11 mouse cellular contexts compared by ENCODE assay signal in genomic region chr6:28428290-28428689, GRCm38 (mm10). TPM values are rescaled to one million over a fixed set of nuclear protein-coding genes. Genes with fewer than 3 reads are reported as not detected.
DNase-seq lines count a peak whose midpoint lies in the region; ATAC-seq and TF ChIP-seq lines count a peak whose summit lies in the region.
"Had no signal": no experiment of that assay in that cellular context is flagged by ENCODE, and none has a peak within 500 bp of the region (broad histone marks: within the 10 kb centered on the region; RNA-seq: fewer than 3 reads in every experiment).

Gene Gcc1, minus strand, starts transcription at chr6:28428390.

- DNase-seq in heart, postnatal 4 days, result no peak
- no peak for DNase-seq in midbrain, postnatal 0 days (ENCODE audit: low spot score)
- DNase-seq in urinary bladder, postnatal 36 days (ENCODE audit: low spot score in 2 of 2), result no peak
- no peak for DNase-seq in lung, postnatal 4 days
- DNase-seq: B cell, adult 2 months; kidney, adult 9 months had no signal

- H3K4me1 ChIP-seq in heart, embryonic 12.5 days (replicated peaks), result peaks cover 15% of the 10 kb centered on the region
- H3K4me1 ChIP-seq in midbrain, embryonic 12.5 days, result peaks cover 17% of the 10 kb centered on the region
- peaks cover 9% of the 10 kb centered on the region; the same call in 1 of the 2 replicates for H3K4me1 ChIP-seq in midbrain, postnatal 0 days (ENCODE audit: insufficient read depth, low read length)
- H3K4me1 ChIP-seq in hindbrain, embryonic 15.5 days (replicated peaks), result peaks cover 22% of the 10 kb centered on the region

- H3K36me3 ChIP-seq in heart, embryonic 12.5 days, result peaks cover 25% of the 10 kb centered on the region
- peaks cover 17% of the 10 kb centered on the region for H3K36me3 ChIP-seq in midbrain, embryonic 12.5 days
- H3K36me3 ChIP-seq in midbrain, postnatal 0 days (ENCODE audit: insufficient read depth, low read length), result peaks cover 13% of the 10 kb centered on the region
- H3K36me3 ChIP-seq in hindbrain, embryonic 15.5 days, result peaks cover 17% of the 10 kb centered on the region

- H3K27ac ChIP-seq in heart, embryonic 12.5 days (ENCODE audit: poor library complexity, severe bottlenecking), result no peak within 1 kb of the TSS
- no peak within 1 kb of the TSS for H3K27ac ChIP-seq in midbrain, embryonic 12.5 days (replicated peaks)
- H3K27ac ChIP-seq in midbrain, postnatal 0 days (ENCODE audit: low read depth, low read length), result no peak within 1 kb of the TSS
- no peak within 1 kb of the TSS for H3K27ac ChIP-seq in hindbrain, embryonic 15.5 days (replicated peaks)

- no peak within 1 kb of the TSS for H3K4me3 ChIP-seq in heart, embryonic 12.5 days
- no peak within 1 kb of the TSS for H3K4me3 ChIP-seq in midbrain, embryonic 12.5 days
- no peak within 1 kb of the TSS for H3K4me3 ChIP-seq in midbrain, postnatal 0 days (ENCODE audit: low read depth, low read length)
- no peak within 1 kb of the TSS for H3K4me3 ChIP-seq in hindbrain, embryonic 15.5 days
- H3K4me3 ChIP-seq: megakaryocyte, embryonic 14.5 days had no signal

- no peaks in the 10 kb centered on the region for H3K9me3 ChIP-seq in heart, embryonic 12.5 days (replicated peaks)
- H3K9me3 ChIP-seq in midbrain, embryonic 12.5 days, result no peaks in the 10 kb centered on the region
- no peaks in the 10 kb centered on the region for H3K9me3 ChIP-seq in midbrain, postnatal 0 days (ENCODE audit: low read length)
- no peaks in the 10 kb centered on the region for H3K9me3 ChIP-seq in hindbrain, embryonic 15.5 days
- H3K9me3 ChIP-seq: megakaryocyte, embryonic 14.5 days had no signal

- ATAC-seq in heart, embryonic 12.5 days (ENCODE audit: insufficient number of reproducible peaks, low FRiP score), result no peak
- ATAC-seq in midbrain, embryonic 12.5 days (ENCODE audit: low FRiP score, low read depth), result no peak
- ATAC-seq in midbrain, postnatal 0 days (ENCODE audit: low FRiP score), result no peak
- no peak for ATAC-seq in hindbrain, embryonic 15.5 days (ENCODE audit: low FRiP score, low read depth)
- ATAC-seq in monocyte, adult 5-6 weeks (replicated peaks; ENCODE audit: insufficient number of reproducible peaks, low FRiP score, low TSS enrichment, poor library complexity, severe bottlenecking), result no peak

- no peaks in the 10 kb centered on the region for H3K27me3 ChIP-seq in heart, embryonic 12.5 days (replicated peaks)
- no peaks in the 10 kb centered on the region for H3K27me3 ChIP-seq in midbrain, embryonic 12.5 days
- H3K27me3 ChIP-seq in midbrain, postnatal 0 days (ENCODE audit: insufficient read depth, low read length), result no peaks in the 10 kb centered on the region
- H3K27me3 ChIP-seq in hindbrain, embryonic 15.5 days, result no peaks in the 10 kb centered on the region

- 82% methylated on average over 3 of the region's 3 CpGs for WGBS in heart, embryonic 12.5 days
- WGBS in midbrain, embryonic 12.5 days, result 92% methylated on average over 3 of the region's 3 CpGs
- WGBS in midbrain, postnatal 0 days, result 86% methylated on average over 3 of the region's 3 CpGs
- WGBS in hindbrain, embryonic 15.5 days, result 84% methylated on average over 3 of the region's 3 CpGs

- no peak within 1 kb of the TSS for H3K9ac ChIP-seq in heart, embryonic 12.5 days
- H3K9ac ChIP-seq in midbrain, embryonic 12.5 days (replicated peaks), result no peak within 1 kb of the TSS
- H3K9ac ChIP-seq in midbrain, postnatal 0 days (replicated peaks; ENCODE audit: low read length, poor library complexity, severe bottlenecking), result no peak within 1 kb of the TSS
- H3K9ac ChIP-seq in hindbrain, embryonic 15.5 days, result no peak within 1 kb of the TSS

- H3K4me2 ChIP-seq in heart, embryonic 12.5 days, result no peak within 1 kb of the TSS
- no peak within 1 kb of the TSS for H3K4me2 ChIP-seq in midbrain, embryonic 12.5 days (replicated peaks)
- H3K4me2 ChIP-seq in midbrain, postnatal 0 days (ENCODE audit: low read depth, low read length, poor library complexity, severe bottlenecking), result no peak within 1 kb of the TSS
- no peak within 1 kb of the TSS for H3K4me2 ChIP-seq in hindbrain, embryonic 15.5 days

- no peak for TF ChIP-seq CTCF in midbrain, postnatal 0 days (IDR thresholded peaks at IDR 0.05)

RNA-seq across cellular contexts. Expression of gene Gcc1, which starts in this region (rescaled TPM):
- polyA plus RNA-seq in heart, embryonic 12.5 days (2016; fragmentation: Nextera tagmentation; extraction: Ambion mirVana), result 8.5 and 10.1 TPM in 2 replicates
- 1 to 10 TPM; 8.6 TPM for total RNA-seq in heart, postnatal 4 days (2021)
- polyA plus RNA-seq in midbrain, embryonic 12.5 days (2016; fragmentation: Nextera tagmentation; extraction: Ambion mirVana), result 15.3 and 16.1 TPM in 2 replicates
- 11.2 and 14.6 TPM in 2 replicates for total RNA-seq in midbrain, postnatal 0 days (2014; rRNA removed)
- polyA plus RNA-seq in midbrain, postnatal 0 days (2015; fragmentation: Nextera tagmentation; extraction: Ambion mirVana), result 8.6 and 8.7 TPM in 2 replicates
- polyA plus RNA-seq in hindbrain, embryonic 15.5 days (2015; fragmentation: Nextera tagmentation; extraction: Ambion mirVana), result 10.9 and 11.0 TPM in 2 replicates
- 19.5 to 31.0 TPM (median 23.3 TPM) in 3 replicates for total RNA-seq in monocyte, adult 5-6 weeks (2017)
